ENCODE assay signal across 2 mouse cellular contexts in the genomic region with DNA sequence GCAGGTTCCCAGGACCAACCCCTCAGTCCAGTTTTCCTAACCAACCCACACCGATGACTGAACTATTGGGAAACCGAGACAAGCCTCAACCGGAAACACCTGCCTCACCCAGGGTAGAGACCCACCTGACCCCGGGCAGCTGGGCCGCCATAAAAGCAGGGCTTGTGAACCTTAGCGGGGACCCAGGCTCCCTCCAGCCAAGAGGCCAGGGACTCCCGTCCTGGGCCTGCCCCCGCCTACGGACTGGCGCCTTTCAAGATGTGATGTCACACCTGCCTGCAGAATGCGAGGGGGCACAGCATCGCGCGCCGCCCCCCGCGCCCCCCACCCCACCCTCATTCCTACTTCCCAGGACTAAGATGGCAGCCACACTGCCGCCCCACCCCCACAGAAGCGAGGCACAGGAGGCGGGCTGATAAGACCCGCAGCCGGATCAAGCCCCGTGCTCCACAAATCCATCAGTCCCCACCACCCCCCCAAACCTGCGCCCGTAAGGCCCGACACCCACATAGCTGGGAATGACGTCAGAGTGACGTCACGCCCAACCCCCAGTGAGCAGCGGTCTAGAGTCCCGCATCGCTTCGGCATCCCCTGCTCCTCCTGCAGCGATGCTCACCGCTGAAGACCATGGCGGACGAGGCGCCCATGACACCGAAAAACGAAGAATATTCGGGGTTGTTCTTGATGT.
TF ChIP-seq lines count a peak whose summit lies in the region.

No protein-coding gene starts in this region.

TF ChIP-seq in C2C12, 6 proteins besides CTCF, POLR2A, EP300 and RAD21:
- TF ChIP-seq CEBPB (IDR thresholded peaks at IDR 0.05; ENCODE audit: low read depth) (no peak), MAX (IDR thresholded peaks at IDR 0.05) (no peak), USF1 (IDR thresholded peaks at IDR 0.05; ENCODE audit: low read depth) (no peak), MYOD1 (IDR thresholded peaks at IDR 0.05; ENCODE audit: control insufficient read depth, insufficient read length, low read depth) (no peak), FOSL1 (IDR thresholded peaks at IDR 0.05; ENCODE audit: insufficient read depth, low read length, poor library complexity, severe bottlenecking) (no peak), MYOG (IDR thresholded peaks at IDR 0.05; ENCODE audit: control insufficient read depth, extremely low read depth, insufficient read length) (no peak)

TF ChIP-seq in myocyte, 11 proteins besides CTCF, POLR2A, EP300 and RAD21:
- TF ChIP-seq MYOG (IDR thresholded peaks at IDR 0.05; ENCODE audit: control insufficient read depth in 1 of 3, insufficient read depth in 1 of 3, insufficient read length in 2 of 3, low read depth in 2 of 3) (peak in 1 of 3 experiments; percentile 1), TCF12 (IDR thresholded peaks at IDR 0.05; ENCODE audit: insufficient read depth, poor library complexity, severe bottlenecking) (no peak)
